Mouse (Mus musculus) bone marrow macrophage, adult 2 months (primary cell): ENCODE data around the gene Dennd6b. TPM values are rescaled to one million over a fixed set of nuclear protein-coding genes. Genes with fewer than 3 reads are reported as not detected.

Source experiments
- H3K27ac ChIP-seq: 2 replicates; pipeline ENCODE4 v1.5.1; 2012; ENCODE audit warnings: low read depth, low read length; ENCODE audit not compliant: insufficient read depth
- H3K4me1 ChIP-seq: 2 replicates; pipeline ENCODE4 v1.6.1; 2012; ENCODE audit warnings: low read length; ENCODE audit not compliant: control insufficient read depth, insufficient read depth
- H3K4me3 ChIP-seq: 2 replicates; pipeline ENCODE4 v1.5.1; 2012; ENCODE audit warnings: mild to moderate bottlenecking, low read length, moderate library complexity; ENCODE audit not compliant: insufficient read depth
- CTCF ChIP-seq: IDR thresholded peaks from 2 replicates; pipeline ENCODE4 v1.5.1; 2012; ENCODE audit warnings: low read depth, mild to moderate bottlenecking, low read length, moderate library complexity
- POLR2A ChIP-seq: IDR thresholded peaks from 2 replicates; pipeline ENCODE4 v1.6.1; 2012; ENCODE audit warnings: mild to moderate bottlenecking, low read depth, low read length, borderline replicate concordance
- polyA plus RNA-seq: library from polyadenylated mRNA; stranded (reverse); fragments of >200 nt; gene quantifications from 2 replicates; pipeline ENCODE4 v1.2.4, GENCODE M21; 2012; ENCODE audit not compliant: missing spikeins, insufficient read depth, insufficient read length

The Dennd6b gene
- 3.4 and 3.8 TPM in 2 replicates for polyA plus RNA-seq

DNA sequence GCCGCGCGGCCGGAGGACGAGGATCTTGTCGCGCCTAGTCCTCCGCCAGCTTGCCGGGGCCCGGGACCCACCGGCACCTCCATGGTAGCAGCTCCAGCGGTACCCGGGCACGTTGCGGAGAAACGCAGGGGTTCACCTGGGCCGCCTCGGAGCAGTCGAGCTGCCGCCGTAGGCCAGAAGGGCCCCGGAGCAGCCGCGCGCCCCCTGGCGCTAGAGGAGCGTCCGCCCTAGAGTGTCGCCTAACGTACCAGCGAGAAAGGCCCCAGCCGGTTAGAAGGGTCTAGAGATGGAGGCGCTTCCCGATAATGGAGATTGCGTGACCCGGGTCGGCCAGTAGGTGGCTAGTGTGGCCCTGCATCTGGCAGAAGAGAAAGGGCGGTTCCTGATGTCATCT, at the start of gene Dennd6b:
Dennd6b (minus strand) TSS at position 184 of the 394 bp plus-strand sequence.
- Histone ChIP-seq H3K4me3 (peak within 1 kb of the TSS; percentile 98), H3K4me1 (peaks cover 10% of the 10 kb centered on the region), H3K27ac (peak within 1 kb of the TSS; percentile 91)
- TF ChIP-seq CTCF (peak; percentile 77), POLR2A (no peak)

DNA sequence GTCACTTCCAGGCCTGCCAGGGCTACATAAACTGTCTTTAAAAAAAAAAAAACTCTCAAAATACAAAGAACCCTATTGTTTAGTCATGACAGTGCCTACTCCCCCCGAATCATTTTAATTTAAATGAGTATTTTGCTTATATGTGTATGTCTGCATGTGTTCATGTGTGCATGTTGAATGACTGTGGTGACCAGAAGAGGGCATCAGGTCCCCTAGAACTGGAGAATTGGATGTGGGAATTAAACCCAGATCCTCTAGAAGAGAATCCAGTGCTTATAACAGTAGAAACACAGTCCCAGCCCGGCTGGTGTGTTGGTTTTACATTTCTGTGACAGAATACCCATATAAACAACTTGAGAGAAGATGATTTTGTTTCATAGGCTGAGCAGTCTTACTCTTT, 44.7 kb upstream of the Dennd6b start:
- Histone ChIP-seq H3K27ac (no peak overlapping the region), H3K4me3 (no peak overlapping the region), H3K4me1 (peaks cover 18% of the 10 kb centered on the region)
- no peak for TF ChIP-seq CTCF
- no peak for TF ChIP-seq POLR2A

DNA sequence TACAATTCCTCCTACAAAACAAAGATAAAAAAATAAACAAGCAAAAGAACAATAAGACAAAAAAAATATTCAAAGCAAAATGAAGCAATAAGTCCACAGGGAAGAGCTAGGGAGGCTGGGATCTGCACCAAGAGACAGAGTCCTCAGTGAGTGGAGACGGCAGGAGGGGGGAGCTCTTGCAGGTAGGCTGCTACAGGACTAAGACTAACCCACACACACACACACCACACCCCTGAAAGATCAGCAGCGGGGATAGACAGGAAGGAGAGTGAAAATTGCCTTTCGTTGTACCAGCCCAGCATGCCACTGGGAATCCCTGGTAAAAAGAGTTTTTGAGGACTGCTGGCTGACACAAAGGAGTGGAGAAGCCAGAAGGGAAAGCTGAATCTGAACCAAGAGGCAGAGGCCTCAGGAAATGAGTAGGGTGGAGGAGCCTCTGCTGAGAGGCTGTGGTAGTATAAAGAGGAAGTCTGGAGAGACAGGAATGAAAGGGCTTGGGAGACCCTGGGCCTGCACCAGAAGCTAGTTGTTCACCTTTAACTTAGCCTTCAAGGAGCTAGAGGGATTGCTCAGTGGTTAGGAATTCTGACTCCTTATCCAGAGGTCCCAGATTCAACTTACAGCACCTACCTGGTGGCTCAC, 43.6 kb upstream of the Dennd6b start:
- Histone ChIP-seq H3K4me3 (0 out of 2 replicates have a peak overlapping the region, but pooled peaks have one; percentile 7), H3K4me1 (peaks cover 18% of the 10 kb centered on the region), H3K27ac (peak overlapping the region; percentile 83)
- TF ChIP-seq CTCF (no peak), POLR2A (no peak)

GRCm38 (mm10) chr15:89234052-89234451, 37.8 kb upstream of the Dennd6b start:
- Histone ChIP-seq H3K4me1 (peaks cover 9% of the 10 kb centered on the region), H3K27ac (no peak overlapping the region), H3K4me3 (no peak overlapping the region)
- TF ChIP-seq POLR2A (no peak), CTCF (no peak)

DNA sequence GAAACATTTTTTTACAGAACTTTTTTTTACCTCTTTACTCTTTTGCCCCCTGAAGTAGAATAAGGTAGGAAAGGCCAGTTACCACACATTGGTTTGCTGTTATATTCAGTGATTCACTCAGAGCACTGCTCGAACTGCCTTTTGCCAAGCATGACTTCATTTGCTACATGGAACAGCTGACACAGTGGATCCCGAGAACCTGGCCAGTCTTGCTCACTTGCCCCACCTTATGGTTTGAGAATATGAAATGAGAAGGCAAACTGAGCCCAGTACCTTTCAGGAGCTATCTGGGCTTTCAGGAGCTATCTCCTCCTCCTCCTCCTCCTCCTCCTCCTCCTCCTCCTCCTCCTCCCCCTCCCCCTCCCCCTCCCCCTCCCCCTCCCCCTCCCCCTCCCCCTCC, 37.3 kb upstream of the Dennd6b start:
- Histone ChIP-seq H3K4me1 (peaks cover 7% of the 10 kb centered on the region; the same call in 1 of the 2 replicates), H3K27ac (no peak overlapping the region), H3K4me3 (no peak overlapping the region)
- no peak for TF ChIP-seq POLR2A
- no peak for TF ChIP-seq CTCF

DNA sequence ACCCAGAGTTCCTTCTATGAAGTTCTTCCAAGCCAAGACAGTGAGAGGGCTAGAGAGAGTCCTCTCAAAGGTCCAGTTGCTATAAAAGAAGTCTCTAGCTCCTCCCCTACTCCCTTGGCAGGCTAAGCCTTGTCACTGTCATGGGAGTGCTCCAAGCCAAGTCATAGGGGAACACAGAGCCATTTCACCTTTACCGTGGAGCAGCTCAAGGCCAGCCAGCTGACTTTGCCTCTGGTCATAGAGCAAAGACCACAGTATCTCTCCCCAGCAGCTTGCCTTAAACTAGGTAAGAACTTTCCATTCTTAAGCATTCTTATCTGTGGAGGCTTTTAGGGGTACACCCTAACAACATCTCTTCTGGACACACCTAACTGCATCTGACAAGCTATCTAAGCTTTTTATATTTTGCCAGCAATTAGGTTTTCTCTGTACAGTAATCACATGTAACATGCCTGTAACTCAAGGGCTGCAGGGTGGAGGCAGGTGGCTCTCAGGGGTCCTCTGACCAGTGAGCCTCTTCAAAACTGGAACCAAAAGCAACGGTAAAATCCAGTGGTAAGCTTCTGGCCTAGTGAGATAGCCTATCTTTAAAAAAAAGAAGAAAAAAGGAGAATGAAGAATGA, 19.4 kb upstream of the Dennd6b start:
- H3K4me3 ChIP-seq: no peak overlapping the region
- H3K27ac ChIP-seq: no peak overlapping the region
- peaks cover 7% of the 10 kb centered on the region; the same call in 1 of the 2 replicates for H3K4me1 ChIP-seq

GRCm38 (mm10) chr15:89214953-89215352, 18.7 kb upstream of the Dennd6b start:
- Histone ChIP-seq H3K4me3 (no peak overlapping the region), H3K27ac (no peak overlapping the region), H3K4me1 (peaks cover 7% of the 10 kb centered on the region; the same call in 1 of the 2 replicates)
- TF ChIP-seq CTCF (no peak), POLR2A (no peak)

More for the DNA sequence above, 19.4 kb upstream of the Dennd6b start:
- TF ChIP-seq CTCF: no peak
- no peak for TF ChIP-seq POLR2A

- no peak overlapping the region for H3K4me3 ChIP-seq
- H3K4me1 ChIP-seq: peaks cover 7% of the 10 kb centered on the region; the same call in 1 of the 2 replicates
- TF ChIP-seq POLR2A (no peak), CTCF (no peak)
- H3K27ac ChIP-seq: no peak overlapping the region
These were observed 17.2 kb upstream of the Dennd6b start for GRCm38 (mm10) chr15:89213517-89213916.

GRCm38 (mm10) chr15:89212495-89212894, 16.2 kb upstream of the Dennd6b start:
- Histone ChIP-seq H3K27ac (no peak overlapping the region), H3K4me3 (no peak overlapping the region; the same call in 1 of the 2 replicates), H3K4me1 (peaks cover 7% of the 10 kb centered on the region; the same call in 1 of the 2 replicates)
- TF ChIP-seq CTCF: no peak
- TF ChIP-seq POLR2A: no peak
